Mouse (Mus musculus) MEL (cell line): ENCODE data around the gene Cux1. TPM values are rescaled to one million over a fixed set of nuclear protein-coding genes. Genes with fewer than 3 reads are reported as not detected.

Source experiments
- DNase-seq: peaks from one replicate; pipeline ENCODE4 v3.0.0; 2011; ENCODE audit warnings: low read depth, low spot score
- H3K27ac ChIP-seq: 2 replicates; pipeline ENCODE4 v1.5.1; 2012; ENCODE audit warnings: low read depth, mild to moderate bottlenecking, control low read depth, low read length, moderate library complexity; ENCODE audit not compliant: control insufficient read depth
- H3K27me3 ChIP-seq, 2 experiments: fragments of 150-350 bp in 1 of 2; sonication (generic) in 1 of 2; 2 replicates each; pipeline ENCODE4 v1.6.1; 2012; ENCODE audit warnings: low read length in 2 of 2, mild to moderate bottlenecking in 2 of 2, improper control_type of control experiment in 1 of 2, moderate library complexity in 1 of 2; ENCODE audit not compliant: insufficient read depth in 2 of 2, control insufficient read depth in 1 of 2
- H3K36me3 ChIP-seq, 2 experiments: 2 replicates each; pipeline ENCODE4 v1.6.1; 2012 to 2014; ENCODE audit warnings: low read length in 2 of 2, improper control_type of control experiment in 1 of 2, inconsistent platforms in 1 of 2, mild to moderate bottlenecking in 1 of 2; ENCODE audit not compliant: insufficient read depth in 2 of 2, control insufficient read depth in 1 of 2
- H3K4me1 ChIP-seq, 2 experiments: fragments of 150-350 bp in 1 of 2; sonication (generic) in 1 of 2; 2 replicates each; pipeline ENCODE4 v1.6.1; 2012; ENCODE audit warnings: low read length in 2 of 2, improper control_type of control experiment in 1 of 2, mild to moderate bottlenecking in 1 of 2; ENCODE audit not compliant: insufficient read depth in 2 of 2, control insufficient read depth in 1 of 2
- H3K4me3 ChIP-seq, 2 experiments: fragments of 150-350 bp in 1 of 2; sonication (generic) in 1 of 2; 2 replicates each; pipeline ENCODE4 v1.5.1; 2012; ENCODE audit warnings: low read depth in 2 of 2, low read length in 2 of 2, mild to moderate bottlenecking in 2 of 2, moderate library complexity in 2 of 2, control low read depth in 1 of 2, improper control_type of control experiment in 1 of 2; ENCODE audit not compliant: control insufficient read depth in 1 of 2, insufficient read depth in 1 of 2
- H3K79me2 ChIP-seq: 2 replicates; pipeline ENCODE4 v1.6.1; 2012; ENCODE audit warnings: mild to moderate bottlenecking, low read length, moderate library complexity; ENCODE audit not compliant: control insufficient read depth, poor library complexity, insufficient read depth
- H3K9ac ChIP-seq: 2 replicates; pipeline ENCODE4 v1.6.1; 2012; ENCODE audit warnings: low read depth, mild to moderate bottlenecking, control low read depth, low read length, moderate library complexity; ENCODE audit not compliant: control insufficient read depth, poor library complexity, severe bottlenecking
- H3K9me3 ChIP-seq: fragments of 150-350 bp; sonication (generic); replicated peaks from 2 replicates; pipeline ENCODE4 v1.6.1; 2012; ENCODE audit warnings: mild to moderate bottlenecking, low read length, improper control_type of control experiment, moderate library complexity; ENCODE audit not compliant: insufficient read depth
- BHLHE40 ChIP-seq: IDR thresholded peaks from 2 replicates; pipeline ENCODE4 v1.6.1; 2012; ENCODE audit warnings: low read depth, mild to moderate bottlenecking, inconsistent platforms, low read length, improper control_type of control experiment, borderline replicate concordance
- CHD2 ChIP-seq: IDR thresholded peaks from 2 replicates; pipeline ENCODE4 v1.6.1; 2011; ENCODE audit warnings: low read length, improper control_type of control experiment
- CTCF ChIP-seq, 3 experiments: IDR thresholded peaks in 2 of 3; conservative IDR thresholded peaks in 1 of 3; 2 replicates each; pipeline ENCODE4 v1.5.1; 2011 to 2012; ENCODE audit warnings: low read length in 3 of 3, low read depth in 2 of 3, mild to moderate bottlenecking in 2 of 3, improper control_type of control experiment in 1 of 3, inconsistent platforms in 1 of 3, mixed read lengths in 1 of 3, moderate library complexity in 1 of 3; ENCODE audit not compliant: control insufficient read depth in 1 of 3, insufficient read depth in 1 of 3, poor library complexity in 1 of 3, severe bottlenecking in 1 of 3
- E2F4 ChIP-seq: IDR thresholded peaks from 2 replicates; pipeline ENCODE4 v1.6.1; 2011; ENCODE audit warnings: low read depth, low read length, improper control_type of control experiment, borderline replicate concordance
- ELF1 ChIP-seq: IDR thresholded peaks from 2 replicates; pipeline ENCODE4 v1.6.1; 2014; ENCODE audit warnings: low read depth, mild to moderate bottlenecking, inconsistent platforms, low read length, improper control_type of control experiment, moderate library complexity
- EP300 ChIP-seq, 2 experiments: IDR thresholded peaks; 2 replicates each; pipeline ENCODE4 v1.6.1; 2011; ENCODE audit warnings: improper control_type of control experiment in 2 of 2, low read length in 2 of 2, low read depth in 1 of 2, mild to moderate bottlenecking in 1 of 2
- ETS1 ChIP-seq: IDR thresholded peaks from 2 replicates; pipeline ENCODE4 v1.6.1; 2012; ENCODE audit warnings: low read depth, mild to moderate bottlenecking, inconsistent platforms, low read length, improper control_type of control experiment, moderate library complexity
- GATA1 ChIP-seq: IDR thresholded peaks from 2 replicates; pipeline ENCODE4 v1.6.1; 2011; ENCODE audit warnings: low read depth, low read length, improper control_type of control experiment
- KAT2A ChIP-seq: conservative IDR thresholded peaks from 2 replicates; pipeline ENCODE4 v1.6.1; 2012; ENCODE audit warnings: low read depth, low read length, improper control_type of control experiment, inconsistent platforms
- MAFK ChIP-seq: IDR thresholded peaks from 2 replicates; pipeline ENCODE4 v1.6.1; 2011; ENCODE audit warnings: low read depth, mild to moderate bottlenecking, low read length, improper control_type of control experiment, borderline replicate concordance
- MAX ChIP-seq: IDR thresholded peaks from 2 replicates; pipeline ENCODE4 v1.6.1; 2011; ENCODE audit warnings: low read length, improper control_type of control experiment
- MAZ ChIP-seq: IDR thresholded peaks from 2 replicates; pipeline ENCODE4 v1.6.1; 2012; ENCODE audit warnings: low read depth, mild to moderate bottlenecking, inconsistent platforms, low read length, improper control_type of control experiment
- MEF2A ChIP-seq: IDR thresholded peaks from 2 replicates; pipeline ENCODE4 v1.6.1; 2014; ENCODE audit warnings: low read depth, mild to moderate bottlenecking, inconsistent platforms, low read length, improper control_type of control experiment; ENCODE audit not compliant: poor library complexity, insufficient replicate concordance, severe bottlenecking; ENCODE audit errors: extremely low read depth
- NRF1 ChIP-seq: IDR thresholded peaks from 2 replicates; pipeline ENCODE4 v1.6.1; 2014; ENCODE audit warnings: low read depth, mild to moderate bottlenecking, inconsistent platforms, low read length, improper control_type of control experiment, moderate library complexity; ENCODE audit not compliant: poor library complexity, insufficient read depth, severe bottlenecking
- POLR2A ChIP-seq, 2 experiments: IDR thresholded peaks; 2 replicates each; pipeline ENCODE4 v1.6.1; 2011 to 2012; ENCODE audit warnings: low read length in 2 of 2, mild to moderate bottlenecking in 2 of 2, control low read depth in 1 of 2, improper control_type of control experiment in 1 of 2, low read depth in 1 of 2, moderate library complexity in 1 of 2; ENCODE audit not compliant: control insufficient read depth in 1 of 2, insufficient read depth in 1 of 2, poor library complexity in 1 of 2
- POLR2AphosphoS2 ChIP-seq: IDR thresholded peaks from 2 replicates; pipeline ENCODE4 v1.6.1; 2011; ENCODE audit warnings: low read length, improper control_type of control experiment
- RAD21 ChIP-seq: IDR thresholded peaks from 2 replicates; pipeline ENCODE4 v1.6.1; 2011; ENCODE audit warnings: mild to moderate bottlenecking, low read depth, low read length, improper control_type of control experiment
- RCOR1 ChIP-seq: IDR thresholded peaks from 2 replicates; pipeline ENCODE4 v1.6.1; 2012; ENCODE audit warnings: low read depth, mild to moderate bottlenecking, inconsistent platforms, low read length, improper control_type of control experiment
- SIN3A ChIP-seq: IDR thresholded peaks from 2 replicates; pipeline ENCODE4 v1.6.1; 2012; ENCODE audit warnings: low read length, improper control_type of control experiment, inconsistent platforms
- TBP ChIP-seq: IDR thresholded peaks from 2 replicates; pipeline ENCODE4 v1.8.0; 2011; ENCODE audit warnings: low read depth, low read length, improper control_type of control experiment
- TCF12 ChIP-seq: IDR thresholded peaks from 2 replicates; pipeline ENCODE4 v1.6.1; 2014; ENCODE audit warnings: low read depth, mild to moderate bottlenecking, inconsistent platforms, low read length, improper control_type of control experiment, moderate library complexity
- ZC3H11A ChIP-seq: IDR thresholded peaks from 2 replicates; pipeline ENCODE4 v1.6.1; 2012; ENCODE audit warnings: low read depth, mild to moderate bottlenecking, inconsistent platforms, low read length, improper control_type of control experiment
- polyA plus RNA-seq, 2 experiments: library from polyadenylated mRNA; stranded (reverse) in 1 of 2; unstranded in 1 of 2; fragments of >175 nt in 1 of 2; fragments of >200 nt in 1 of 2; gene quantifications; 2 replicates each; pipeline versions ENCODE4 v1.2.1 to v1.2.4; 2012; ENCODE audit warnings: low replicate concordance in 2 of 2, low read depth in 1 of 2; ENCODE audit not compliant: insufficient read length in 2 of 2, insufficient read depth in 1 of 2, missing spikeins in 1 of 2
- total RNA-seq: library from RNA; depleted of rRNA; stranded (reverse); fragments of 300-350 nt; gene quantifications from 2 replicates; pipeline ENCODE4 v1.2.3, GENCODE M21; 2012

The Cux1 gene
- total and polyA plus RNA-seq, 3 experiments, result 71.1 to 104 TPM; not detected in 1

DNA sequence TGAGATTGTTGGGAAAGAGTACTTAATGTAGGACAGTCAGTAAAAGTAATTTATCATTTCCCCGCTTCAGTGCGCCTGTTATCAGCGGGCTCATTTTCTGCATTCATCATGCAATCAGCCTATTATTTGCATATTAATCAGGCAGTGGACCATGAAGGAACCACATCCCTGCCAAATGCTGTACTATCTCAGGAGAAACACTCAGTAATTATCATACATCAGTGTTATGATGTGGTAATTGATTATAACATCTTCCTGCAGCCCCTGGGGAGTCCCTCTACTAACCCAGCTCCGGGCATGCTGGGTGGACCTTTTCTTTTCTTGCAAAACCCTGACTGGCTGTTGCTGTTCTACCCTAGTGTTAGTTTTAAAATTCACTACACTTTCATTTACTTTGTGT is 270.4 kb downstream of the Cux1 start:
- Histone ChIP-seq H3K27me3 (no peaks in the 10 kb centered on the region), H3K4me3 (no peak overlapping the region), H3K9ac (no peak overlapping the region), H3K9me3 (no peaks in the 10 kb centered on the region), H3K79me2 (no peaks in the 10 kb centered on the region), H3K36me3 (peaks cover 9 to 22% of the 10 kb centered on the region in 2 experiments), H3K27ac (no peak overlapping the region), H3K4me1 (peaks cover 6 to 8% of the 10 kb centered on the region in 2 experiments)
- peak; percentile 37 for DNase-seq
- peak; percentile 67 for TF ChIP-seq TCF12
- TF ChIP-seq RAD21, result no peak
- TF ChIP-seq POLR2AphosphoS2, result no peak
- TF ChIP-seq GATA1, result peak; percentile 63
- TF ChIP-seq ETS1, result peak; percentile 54; the same call in 1 of the 2 replicates
- peak; percentile 48 to 54; a peak in 2 of 4 replicates for TF ChIP-seq EP300 (IDR thresholded peaks at IDR 0.05; ENCODE audit: low read depth in 1 of 2, low read length in 2 of 2)
- TF ChIP-seq MAZ, result no peak
- no peak for TF ChIP-seq MAFK
- no peak for TF ChIP-seq SIN3A
- TF ChIP-seq RCOR1, result 0 out of 2 replicates have a peak, but pooled peaks have one; percentile 32
- TF ChIP-seq TBP, result no peak
- no peak for TF ChIP-seq CTCF (IDR thresholded peaks at IDR 0.05 in 2 of 3, conservative IDR thresholded peaks at IDR 0.05 in 1 of 3; ENCODE audit: control insufficient read depth in 1 of 3, insufficient read depth in 1 of 3, low read depth in 2 of 3, low read length in 3 of 3, poor library complexity in 1 of 3, severe bottlenecking in 1 of 3)
- no peak for TF ChIP-seq MAX
- TF ChIP-seq E2F4, result no peak

DNA sequence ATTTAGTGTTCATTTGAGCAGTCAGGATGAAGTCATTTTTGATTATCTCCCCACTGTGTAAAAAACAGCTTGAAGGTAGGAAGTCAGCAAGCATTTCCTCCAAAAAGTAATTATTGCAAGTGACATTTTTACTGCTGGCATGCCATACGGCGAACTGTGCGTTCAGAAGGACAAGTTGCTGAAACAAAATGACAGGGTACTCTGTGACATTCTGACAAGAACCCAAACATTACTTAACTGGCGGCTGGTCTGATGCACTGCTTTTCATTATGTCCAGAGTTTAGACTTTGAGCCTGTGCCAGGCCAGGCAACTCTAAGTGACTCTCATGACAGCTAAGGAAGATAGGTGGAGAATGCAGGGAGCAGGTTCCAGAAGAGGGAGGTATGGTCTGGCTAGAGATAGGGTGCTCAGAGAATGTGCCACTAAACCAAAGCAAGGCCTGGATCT is 274.3 kb downstream of the Cux1 start:
- H3K9me3 ChIP-seq, result no peaks in the 10 kb centered on the region
- H3K9ac ChIP-seq, result no peak overlapping the region
- no peak overlapping the region for H3K4me3 ChIP-seq
- H3K79me2 ChIP-seq, result no peaks in the 10 kb centered on the region
- H3K27me3 ChIP-seq, result no peaks in the 10 kb centered on the region
- H3K27ac ChIP-seq, result no peak overlapping the region
- peaks cover 9 to 24% of the 10 kb centered on the region in 2 experiments for H3K36me3 ChIP-seq
- peaks cover 6 to 8% of the 10 kb centered on the region in 2 experiments for H3K4me1 ChIP-seq
- no peak for DNase-seq
- TF ChIP-seq TBP (no peak), KAT2A (no peak), POLR2A (IDR thresholded peaks at IDR 0.05; ENCODE audit: control insufficient read depth in 1 of 2, insufficient read depth in 1 of 2, low read depth in 1 of 2, low read length in 2 of 2, poor library complexity in 1 of 2) (no peak), ZC3H11A (no peak), MAFK (no peak), ELF1 (no peak), NRF1 (no peak), BHLHE40 (no peak), CHD2 (no peak), RCOR1 (no peak), TCF12 (no peak), SIN3A (no peak), MEF2A (no peak)
- TF ChIP-seq, all 39 proteins: peak for 0
